Mouse (Mus musculus): ENCODE data around the gene Dvl1. TPM values are rescaled to one million over a fixed set of nuclear protein-coding genes. Genes with fewer than 3 reads are reported as not detected.

Dvl1 gene
- total and polyA plus RNA-seq, 3 experiments: 23.9 to 55.1 (median 25.8) TPM

GRCm38 (mm10) chr4:155895216-155895615, 48.0 kb downstream of the Dvl1 start:
- Histone ChIP-seq H3K27ac (ENCODE audit: insufficient read depth, low read depth) (no peak overlapping the region), H3K4me3 (replicated peaks in 1 of 3; ENCODE audit: low read depth in 2 of 3, low read length in 2 of 3, poor library complexity in 1 of 3) (no peak overlapping the region), H3K9me3 (replicated peaks; ENCODE audit: low read length) (peaks cover 3% of the 10 kb centered on the region), H3K4me2 (ENCODE audit: insufficient read depth, low read depth, poor library complexity, severe bottlenecking) (no peak overlapping the region), H3K9ac (ENCODE audit: insufficient read depth, low read depth) (no peak overlapping the region), H3K79me2 (replicated peaks; ENCODE audit: control insufficient read depth, extremely low read depth, insufficient read depth, poor library complexity, severe bottlenecking) (peaks cover 13% of the 10 kb centered on the region; the same call in 1 of the 2 replicates), H3K4me1 (ENCODE audit: control insufficient read depth in 1 of 2, insufficient read depth in 2 of 2) (peaks cover 28 to 46% of the 10 kb centered on the region in 2 experiments), H3K36me3 (replicated peaks in 1 of 2; ENCODE audit: control insufficient read depth in 1 of 2, insufficient read depth in 1 of 2, low read length in 1 of 2) (peaks cover 21 to 43% of the 10 kb centered on the region in 2 experiments), H3K27me3 (replicated peaks) (no peaks in the 10 kb centered on the region)
- in situ Hi-C loops (cut with MboI; ENCODE audit: low pct_ligation_motif_present, low pct_unique_long_range_greater_than_20kb, low sequenced_read_pairs) (no loop called here), dilution Hi-C loops (cut with MboI; ENCODE audit: extremely low pct_ligation_motif_present, extremely low pct_unique_long_range_greater_than_20kb, low sequenced_read_pairs) (no loop called here)
- TF ChIP-seq MXI1 (IDR thresholded peaks at IDR 0.05; ENCODE audit: low read depth, low read length): no peak
- DNase-seq (ENCODE audit: extremely low read depth): no peak

DNA sequence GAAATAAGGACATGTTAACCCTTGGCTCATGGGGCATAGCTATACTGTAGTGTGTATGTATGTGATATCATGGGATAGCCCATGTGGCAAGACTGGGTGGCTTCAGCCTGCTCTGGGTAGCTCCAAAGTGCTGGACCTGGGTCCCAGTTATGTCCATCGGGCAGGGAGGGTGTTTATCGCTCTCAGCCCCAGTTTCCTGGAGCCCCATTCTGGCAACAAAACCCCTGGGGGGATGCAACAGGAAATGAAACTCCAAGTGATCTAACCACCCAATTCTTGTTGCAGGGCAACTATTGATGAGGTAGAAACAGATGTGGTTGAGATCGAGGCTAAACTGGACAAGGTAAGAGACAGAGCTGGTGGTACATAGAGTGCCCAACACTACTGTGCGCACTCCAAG, 48.6 kb downstream of the Dvl1 start:
- H3K4me2 ChIP-seq (ENCODE audit: insufficient read depth, low read depth, poor library complexity, severe bottlenecking): no peak overlapping the region

DNA sequence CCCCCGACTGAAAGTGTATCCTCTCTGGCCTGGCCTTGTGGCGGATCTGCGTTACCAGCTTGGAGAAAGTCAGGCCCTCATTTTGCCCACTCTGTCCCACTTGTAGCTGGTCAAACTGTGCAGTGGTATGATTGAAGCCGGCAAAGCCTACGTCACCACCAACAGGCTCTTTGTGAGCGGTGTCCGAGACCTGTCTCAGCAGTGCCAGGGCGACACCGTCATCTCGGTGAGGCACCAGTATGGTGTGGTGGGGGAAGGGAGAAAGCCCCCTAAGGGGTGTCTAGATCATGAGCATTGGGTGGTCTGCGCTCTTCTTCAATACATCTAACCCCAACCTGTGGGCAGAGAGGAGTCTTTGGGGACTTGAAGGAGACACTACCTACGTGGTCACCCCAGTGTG, 49.3 kb downstream of the Dvl1 start:
- no peak for TF ChIP-seq NELFE (IDR thresholded peaks at IDR 0.05; ENCODE audit: low read depth, low read length)
- peaks cover 23 to 40% of the 10 kb centered on the region in 2 experiments for H3K4me1 ChIP-seq (ENCODE audit: control insufficient read depth in 1 of 2, insufficient read depth in 2 of 2)

More for the DNA sequence above, 48.6 kb downstream of the Dvl1 start:
- Histone ChIP-seq H3K9ac (ENCODE audit: insufficient read depth, low read depth) (no peak overlapping the region), H3K27me3 (replicated peaks) (no peaks in the 10 kb centered on the region), H3K36me3 (replicated peaks in 1 of 2; ENCODE audit: control insufficient read depth in 1 of 2, insufficient read depth in 1 of 2, low read length in 1 of 2) (peaks cover 25 to 47% of the 10 kb centered on the region in 2 experiments), H3K9me3 (replicated peaks; ENCODE audit: low read length) (peaks cover 3% of the 10 kb centered on the region), H3K27ac (ENCODE audit: insufficient read depth, low read depth) (no peak overlapping the region), H3K4me1 (ENCODE audit: control insufficient read depth in 1 of 2, insufficient read depth in 2 of 2) (peaks cover 23 to 40% of the 10 kb centered on the region in 2 experiments), H3K79me2 (replicated peaks; ENCODE audit: control insufficient read depth, extremely low read depth, insufficient read depth, poor library complexity, severe bottlenecking) (peaks cover 13% of the 10 kb centered on the region; the same call in 1 of the 2 replicates), H3K4me3 (replicated peaks in 1 of 3; ENCODE audit: low read depth in 2 of 3, low read length in 2 of 3, poor library complexity in 1 of 3) (no peak overlapping the region)
- no peak for DNase-seq (ENCODE audit: extremely low read depth)
- no peak for TF ChIP-seq JUN (IDR thresholded peaks at IDR 0.05; ENCODE audit: insufficient read depth, low read depth, low read length)
- in situ Hi-C loops (cut with MboI; ENCODE audit: low pct_ligation_motif_present, low pct_unique_long_range_greater_than_20kb, low sequenced_read_pairs) (no loop called here), dilution Hi-C loops (cut with MboI; ENCODE audit: extremely low pct_ligation_motif_present, extremely low pct_unique_long_range_greater_than_20kb, low sequenced_read_pairs) (no loop called here)

GRCm38 (mm10) chr4:155898318-155898717, 51.1 kb downstream of the Dvl1 start:
- in situ Hi-C loops (cut with MboI; ENCODE audit: low pct_ligation_motif_present, low pct_unique_long_range_greater_than_20kb, low sequenced_read_pairs): no loop called here
- no peak for TF ChIP-seq CHD1 (IDR thresholded peaks at IDR 0.05; ENCODE audit: low read depth, low read length)
- TF ChIP-seq ETS1 (conservative IDR thresholded peaks at IDR 0.05; ENCODE audit: low read depth, low read length): no peak
- TF ChIP-seq SIN3A (IDR thresholded peaks at IDR 0.05; ENCODE audit: low read length): no peak
- no peak for TF ChIP-seq TCF12 (IDR thresholded peaks at IDR 0.05; ENCODE audit: low read depth, low read length)
- TF ChIP-seq E2F4 (IDR thresholded peaks at IDR 0.05; ENCODE audit: insufficient replicate concordance, low read depth, low read length): no peak
- no peak for TF ChIP-seq MAFK (IDR thresholded peaks at IDR 0.05; ENCODE audit: insufficient replicate concordance, low read length)
- no peak for TF ChIP-seq USF1 (IDR thresholded peaks at IDR 0.05; ENCODE audit: low read depth, low read length)
- no peak for TF ChIP-seq ZKSCAN1 (IDR thresholded peaks at IDR 0.05; ENCODE audit: borderline replicate concordance, low read depth, low read length)
- TF ChIP-seq ZC3H11A (IDR thresholded peaks at IDR 0.05; ENCODE audit: low read depth, low read length): no peak
- no peak for TF ChIP-seq HCFC1 (IDR thresholded peaks at IDR 0.05; ENCODE audit: low read depth, low read length)
- no peak for TF ChIP-seq RAD21 (IDR thresholded peaks at IDR 0.05; ENCODE audit: low read depth, low read length)
- TF ChIP-seq MXI1 (IDR thresholded peaks at IDR 0.05; ENCODE audit: low read depth, low read length): no peak
- no peak for TF ChIP-seq JUND (conservative IDR thresholded peaks at IDR 0.05; ENCODE audit: low read depth, low read length)
- TF ChIP-seq POLR2A (IDR thresholded peaks at IDR 0.05; ENCODE audit: low read depth, low read length): no peak
- no peak for TF ChIP-seq CTCF (conservative IDR thresholded peaks at IDR 0.05 in 1 of 2, IDR thresholded peaks at IDR 0.05 in 1 of 2; ENCODE audit: low read depth in 2 of 2, low read length in 2 of 2)
- TF ChIP-seq BHLHE40 (IDR thresholded peaks at IDR 0.05; ENCODE audit: low read depth, low read length): no peak
- no peak for TF ChIP-seq EP300 (IDR thresholded peaks at IDR 0.05; ENCODE audit: low read length)
- no peak for TF ChIP-seq MAX (IDR thresholded peaks at IDR 0.05; ENCODE audit: low read length)

More for the DNA sequence above, 49.3 kb downstream of the Dvl1 start:
- Histone ChIP-seq H3K4me3 (replicated peaks in 1 of 3; ENCODE audit: low read depth in 2 of 3, low read length in 2 of 3, poor library complexity in 1 of 3) (no peak overlapping the region), H3K4me2 (ENCODE audit: insufficient read depth, low read depth, poor library complexity, severe bottlenecking) (no peak overlapping the region), H3K9me3 (replicated peaks; ENCODE audit: low read length) (peaks cover 3% of the 10 kb centered on the region), H3K79me2 (replicated peaks; ENCODE audit: control insufficient read depth, extremely low read depth, insufficient read depth, poor library complexity, severe bottlenecking) (peaks cover 13% of the 10 kb centered on the region; the same call in 1 of the 2 replicates), H3K36me3 (replicated peaks in 1 of 2; ENCODE audit: control insufficient read depth in 1 of 2, insufficient read depth in 1 of 2, low read length in 1 of 2) (peaks cover 30 to 53% of the 10 kb centered on the region in 2 experiments), H3K9ac (ENCODE audit: insufficient read depth, low read depth) (no peak overlapping the region), H3K27ac (ENCODE audit: insufficient read depth, low read depth) (no peak overlapping the region), H3K27me3 (replicated peaks) (no peaks in the 10 kb centered on the region)
- dilution Hi-C loops (cut with MboI; ENCODE audit: extremely low pct_ligation_motif_present, extremely low pct_unique_long_range_greater_than_20kb, low sequenced_read_pairs): no loop called here
- in situ Hi-C loops (cut with MboI; ENCODE audit: low pct_ligation_motif_present, low pct_unique_long_range_greater_than_20kb, low sequenced_read_pairs): no loop called here
- no peak for DNase-seq (ENCODE audit: extremely low read depth)

More at GRCm38 (mm10) chr4:155898318-155898717, 51.1 kb downstream of the Dvl1 start:
- H3K4me3 ChIP-seq (replicated peaks in 1 of 3; ENCODE audit: low read depth in 2 of 3, low read length in 2 of 3, poor library complexity in 1 of 3): no peak overlapping the region
- no peak overlapping the region for H3K27ac ChIP-seq (ENCODE audit: insufficient read depth, low read depth)
- H3K79me2 ChIP-seq (replicated peaks; ENCODE audit: control insufficient read depth, extremely low read depth, insufficient read depth, poor library complexity, severe bottlenecking): peaks cover 5% of the 10 kb centered on the region; the same call in 1 of the 2 replicates
- H3K4me1 ChIP-seq (ENCODE audit: control insufficient read depth in 1 of 2, insufficient read depth in 2 of 2): peaks cover 20 to 32% of the 10 kb centered on the region in 2 experiments
- no peak overlapping the region for H3K9ac ChIP-seq (ENCODE audit: insufficient read depth, low read depth)
- H3K27me3 ChIP-seq (replicated peaks): no peaks in the 10 kb centered on the region
- no peak for DNase-seq (ENCODE audit: extremely low read depth)
- H3K9me3 ChIP-seq (replicated peaks; ENCODE audit: low read length): peaks cover 3% of the 10 kb centered on the region
- dilution Hi-C loops (cut with MboI; ENCODE audit: extremely low pct_ligation_motif_present, extremely low pct_unique_long_range_greater_than_20kb, low sequenced_read_pairs): no loop called here
- H3K36me3 ChIP-seq (replicated peaks in 1 of 2; ENCODE audit: control insufficient read depth in 1 of 2, insufficient read depth in 1 of 2, low read length in 1 of 2): peaks cover 48 to 72% of the 10 kb centered on the region in 2 experiments
- H3K4me2 ChIP-seq (ENCODE audit: insufficient read depth, low read depth, poor library complexity, severe bottlenecking): no peak overlapping the region

Data from CH12.LX (cell line).